Mouse (Mus musculus) adrenal gland, adult 8-10 months (tissue): ENCODE results near the gene Rgs8. TPM values are rescaled to one million over a fixed set of nuclear protein-coding genes. Genes with fewer than 3 reads are reported as not detected.

Source experiments
- DNase-seq: peaks from one replicate; pipeline ENCODE4 v3.0.0; 2022
- total RNA-seq, 4 experiments: library from RNA; stranded (reverse); gene quantifications; 2 replicates each; pipeline ENCODE4 v1.2.4; 2022

The Rgs8 gene
- total RNA-seq, 4 experiments from 2014 or later, result 0.03 to 0.25 (median 0.15) TPM

DNA sequence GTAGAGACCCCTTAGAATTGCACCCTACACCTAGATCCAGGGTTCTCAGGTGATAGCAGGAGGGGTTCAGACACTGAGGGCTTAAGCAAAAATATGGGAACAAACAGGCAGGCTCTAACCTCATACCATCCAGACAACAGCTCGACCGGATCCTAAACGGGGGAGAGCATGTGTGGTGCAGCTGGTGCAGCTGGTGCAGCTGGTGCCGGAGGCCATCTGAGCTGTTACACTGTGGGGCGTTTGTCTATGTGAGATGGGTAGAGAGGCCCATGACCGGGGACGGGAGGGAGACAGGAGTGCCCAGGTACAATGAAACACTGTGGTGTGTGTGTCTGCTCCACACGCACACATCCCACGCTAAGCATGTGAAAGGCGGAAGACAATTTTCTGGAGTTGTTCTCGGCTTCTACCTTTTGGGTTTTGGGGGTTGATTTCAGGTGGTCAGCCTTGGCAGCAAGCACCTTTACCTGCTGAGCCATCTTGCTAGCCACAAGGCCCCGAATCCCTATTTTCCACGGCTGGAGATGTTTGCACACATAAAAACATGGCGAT lies 93.4 kb downstream of the Rgs8 start:
- no peak for DNase-seq

GRCm38 (mm10) chr1:153746728-153747127 lies 93.9 kb downstream of the Rgs8 start:
- DNase-seq, result peak; percentile 49

- DNase-seq, result no peak
Observed at GRCm38 (mm10) chr1:153747861-153748530, 95.2 kb downstream of the Rgs8 start.

DNA sequence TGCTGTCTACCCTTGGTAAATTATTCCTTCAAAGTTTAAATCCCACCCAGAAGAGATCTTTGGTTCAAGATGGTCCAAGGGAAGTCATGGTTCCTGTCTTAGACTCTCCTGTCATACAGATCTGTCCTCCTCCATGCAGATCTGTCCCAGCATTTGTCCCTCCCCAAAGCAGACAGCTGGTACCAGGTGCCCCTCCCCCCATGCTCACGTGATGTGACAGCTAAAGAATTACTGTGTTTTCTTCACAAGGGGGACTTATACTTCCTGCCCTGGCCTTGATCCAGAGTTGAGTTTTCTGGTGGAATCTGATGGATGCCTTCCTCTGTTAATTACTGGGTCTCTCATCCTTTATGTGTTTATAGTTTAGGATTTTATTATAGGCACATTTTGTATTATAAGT lies 95.7 kb downstream of the Rgs8 start:
- peak; percentile 58 for DNase-seq

- DNase-seq, result peak; percentile 70
Observed at GRCm38 (mm10) chr1:153749211-153749801, 96.5 kb downstream of the Rgs8 start, which contains the start of gene Rnasel. Gene Rnasel, plus strand, starts transcription at chr1:153749426.

Other genes starting within 250 kb of the Rgs8 start
- under 1 TPM in 3 of 4 experiments, not detected in 1; 0.10 to 0.55 (median 0.16) TPM for gene Shcbp1l, start 227.9 kb upstream of the Rgs8 start, total RNA-seq
- gene Dhx9, start 165.4 kb upstream of the Rgs8 start, total RNA-seq, result 100 to 1,000 TPM in 2 of 4 experiments, 10 to 100 TPM in 2; 95.2 to 124 (median 108) TPM
- 1 to 10 TPM; 3.0 to 6.7 (median 4.7) TPM for gene Npl, start 103.0 kb upstream of the Rgs8 start, total RNA-seq
- gene Rgs16, start 87.3 kb downstream of the Rgs8 start, total RNA-seq, result 10 to 100 TPM in 1 of 4 experiments, 1 to 10 TPM in 3; 2.5 to 18.0 (median 4.7) TPM
- gene Rnasel, start 96.4 kb downstream of the Rgs8 start, total RNA-seq, result 10 to 100 TPM in 3 of 4 experiments, 1 to 10 TPM in 1; 9.7 to 25.3 (median 16.9) TPM
- gene Rgsl1, start 191.1 kb downstream of the Rgs8 start, total RNA-seq, result under 1 TPM in 3 of 4 experiments, not detected in 1; 0.10 to 0.65 (median 0.62) TPM
- under 1 TPM in 1 of 4 experiments, not detected in 3; 0.14 TPM for gene Teddm1b, start 221.3 kb downstream of the Rgs8 start, total RNA-seq
- gene Teddm1a, start 238.7 kb downstream of the Rgs8 start, total RNA-seq, result not detected
- 1,000 to 10,000 TPM; 1,068 to 1,277 (median 1,158) TPM for gene Glul, start 246.9 kb downstream of the Rgs8 start, total RNA-seq
- 1 to 10 TPM in 1 of 4 experiments, under 1 TPM in 3; 0.24 to 1.1 (median 0.59) TPM for gene Teddm2, start 247.2 kb downstream of the Rgs8 start, total RNA-seq